Mouse (Mus musculus) ES-E14 (cell line): ENCODE results near the gene Cbfa2t2.

Source experiments
- CHD2 ChIP-seq: IDR thresholded peaks from 2 replicates; pipeline ENCODE4 v1.6.1; 2014; ENCODE audit warnings: mild to moderate bottlenecking, low read depth, low read length, inconsistent platforms
- HCFC1 ChIP-seq: IDR thresholded peaks from 2 replicates; pipeline ENCODE4 v1.6.1; 2012; ENCODE audit warnings: low read length, inconsistent platforms, borderline replicate concordance; ENCODE audit not compliant: insufficient read depth
- ZC3H11A ChIP-seq: IDR thresholded peaks from 2 replicates; pipeline ENCODE4 v1.6.1; 2012; ENCODE audit warnings: low read depth, mild to moderate bottlenecking, inconsistent platforms, low read length, borderline replicate concordance
- ZNF384 ChIP-seq: IDR thresholded peaks from 2 replicates; pipeline ENCODE4 v1.6.1; 2012; ENCODE audit warnings: low read depth, low read length, inconsistent platforms

GRCm38 (mm10) chr2:154526531-154526930, 90.2 kb downstream of the Cbfa2t2 start:
- TF ChIP-seq HCFC1 (no peak), CHD2 (no peak), ZC3H11A (no peak), ZNF384 (no peak)
